Mouse (Mus musculus): ENCODE results near the gene Olfr77.

Olfr77 gene

DNA sequence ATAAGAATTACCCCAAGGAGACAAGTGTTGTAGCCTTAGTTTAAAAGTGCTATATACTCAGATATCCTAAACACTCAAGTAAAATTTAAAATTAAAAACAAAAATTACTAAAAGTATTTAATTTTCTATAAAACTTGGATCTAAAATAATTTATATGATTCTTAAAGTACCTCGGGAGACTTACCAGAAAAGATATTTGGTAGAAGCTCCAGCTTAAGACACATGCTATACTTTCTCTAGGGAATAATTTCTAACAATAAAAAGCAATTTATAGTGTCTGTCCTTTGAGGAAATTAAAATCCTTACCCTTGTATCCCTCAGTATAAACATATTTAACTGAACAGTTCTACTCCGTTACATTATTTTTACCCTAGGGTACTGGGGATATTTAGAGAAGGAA lies at the start of gene Olfr77:
Gene Olfr77 (plus strand): TSS at position 301 of the 400 bp plus-strand sequence.
- DNase-seq: no peak

DNA sequence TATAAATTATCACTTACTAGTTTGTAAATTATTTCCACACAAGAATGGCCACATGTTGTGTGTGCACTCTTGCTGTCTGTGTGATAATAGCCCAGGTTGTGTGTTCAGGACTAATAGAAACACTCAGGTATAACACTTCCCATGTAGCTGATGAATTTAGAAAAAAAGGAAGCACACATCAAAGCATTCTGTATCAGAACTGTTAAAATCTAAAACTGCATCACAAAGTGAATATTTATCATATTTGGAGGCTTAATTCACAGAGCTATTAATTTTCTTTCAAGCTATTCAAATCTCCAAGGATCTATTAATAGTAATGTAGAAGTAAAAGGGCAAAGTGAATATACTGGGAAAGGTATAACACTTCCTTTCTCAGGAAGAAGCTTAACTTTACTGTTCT lies 28.8 kb upstream of the Olfr77 start, which contains the start of gene Olfr862:
Gene Olfr862 (minus strand): TSS at position 101 of the 400 bp plus-strand sequence.
- no peak for DNase-seq

DNA sequence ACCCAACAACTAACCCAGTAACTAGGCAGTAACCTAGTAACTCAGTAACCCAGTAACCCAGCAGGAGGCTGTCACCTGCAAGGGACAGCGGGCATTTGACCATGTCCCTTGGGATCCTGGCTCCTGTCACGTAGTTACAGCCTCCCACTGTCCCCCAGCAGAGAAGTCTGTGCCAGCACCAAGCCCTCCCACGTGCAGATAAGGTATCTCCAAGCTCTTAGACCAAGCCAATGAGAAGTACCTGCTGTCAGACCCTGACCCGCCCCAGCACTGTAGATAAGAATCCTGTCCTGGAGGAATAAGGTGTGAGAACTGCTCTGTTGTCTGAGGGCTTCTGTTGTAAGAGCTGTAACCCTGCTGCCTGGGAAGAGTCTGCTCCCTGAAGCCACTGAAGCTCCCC lies 5.5 kb upstream of the Olfr77 start:
- DNase-seq: no peak
